Mouse (Mus musculus) kidney, postnatal 4 days (tissue): ENCODE data around the gene Lgals1.
A peak's percentile ranks its signal among the peaks of the same experiment; 100 is the strongest.

Source experiments
- DNase-seq, 2 experiments: peaks; one replicate each; pipeline ENCODE4 v3.0.0; 2021; ENCODE audit warnings: mixed read lengths in 2 of 2

Gene Lgals1

GRCm38 (mm10) chr15:78912040-78912439 is 14.5 kb upstream of the Lgals1 start:
- DNase-seq: peak; percentile 68 to 76

DNA sequence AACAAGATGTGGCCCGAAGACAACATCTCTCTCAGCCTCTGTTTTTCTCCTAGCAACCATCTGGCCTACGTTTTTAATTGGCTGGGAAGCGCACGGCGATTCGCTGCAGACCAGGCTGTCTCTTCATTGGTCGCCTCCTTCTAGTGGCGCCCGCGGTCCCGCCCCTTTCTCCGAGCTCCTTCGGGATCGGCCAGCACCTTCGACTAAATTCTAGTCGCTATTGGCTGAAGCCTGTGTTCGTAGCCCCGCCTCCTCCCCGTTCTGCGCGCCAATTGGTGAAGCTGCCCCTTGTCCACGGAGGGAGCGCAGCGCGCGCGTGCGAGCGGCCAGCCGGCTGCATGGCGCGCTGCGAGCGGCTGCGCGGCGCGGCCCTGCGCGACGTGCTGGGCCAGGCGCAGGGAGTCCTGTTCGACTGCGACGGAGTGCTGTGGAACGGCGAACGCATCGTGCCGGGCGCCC is 12.9 kb upstream of the Lgals1 start, which contains the start of gene Pdxp:
Gene Pdxp, plus strand, starts transcription at position 288 of the 459 bp plus-strand sequence.
- DNase-seq: peak; percentile 97 to 99

- DNase-seq: peak in 1 of 2 experiments; percentile 53
Measured at GRCm38 (mm10) chr15:78914091-78914822, 12.3 kb upstream of the Lgals1 start.

DNA sequence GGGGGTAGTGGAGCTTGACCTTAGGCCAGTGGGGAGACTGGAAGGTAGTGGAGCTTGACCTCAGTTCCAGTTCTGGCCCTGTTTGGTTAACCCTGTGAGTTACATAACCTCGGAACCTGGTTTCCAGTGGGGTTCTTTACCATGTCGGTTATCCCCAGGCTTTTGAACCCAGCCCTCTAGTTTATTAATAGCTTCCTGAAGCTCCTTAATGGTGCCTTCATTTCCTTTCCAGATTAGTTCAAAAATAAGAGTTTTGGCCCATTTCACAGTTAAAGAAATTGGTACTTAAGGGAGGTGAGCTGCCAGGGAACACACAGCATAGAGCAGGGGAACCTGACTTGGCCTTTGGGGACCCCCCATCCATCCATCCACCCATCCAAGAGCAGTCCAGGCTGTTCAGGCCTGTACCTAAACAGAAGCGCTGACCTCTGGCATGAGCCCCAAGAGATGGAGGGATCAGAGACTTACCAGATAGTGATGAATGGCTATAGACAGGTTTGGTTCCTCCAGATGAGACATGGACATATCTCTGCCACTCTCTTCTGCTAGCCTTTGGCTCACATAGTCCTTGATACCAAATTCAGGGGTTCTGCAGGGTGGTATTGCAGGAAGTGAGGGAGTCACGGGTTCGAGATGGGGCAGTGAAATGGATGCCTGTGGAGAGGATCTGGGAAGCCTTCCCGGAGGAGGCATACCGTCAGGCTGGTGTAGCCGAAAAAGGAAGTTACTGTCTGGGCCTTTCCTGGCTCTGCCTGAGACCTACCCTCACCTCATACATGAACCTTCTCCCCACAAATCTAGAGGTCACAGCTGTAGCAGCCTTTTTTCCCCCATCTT is 11.5 kb upstream of the Lgals1 start:
- DNase-seq: no peak

DNA sequence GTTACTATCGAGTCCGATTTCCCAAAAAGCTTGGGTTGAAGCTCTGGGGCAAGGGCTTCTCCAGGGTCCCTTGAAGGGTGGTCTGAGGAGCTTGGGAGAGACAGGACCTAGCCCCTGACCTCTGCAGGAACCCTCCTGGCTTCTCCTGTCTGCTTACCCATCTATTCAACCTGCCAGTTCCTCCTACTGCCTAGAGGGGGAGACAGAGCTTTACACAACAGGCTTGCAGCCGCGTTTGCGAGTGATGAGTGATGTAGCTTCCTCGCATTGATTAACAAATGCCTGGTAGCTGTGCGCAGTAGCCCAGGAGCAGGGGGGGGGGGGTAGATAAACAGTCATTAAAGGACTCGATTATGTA is 10.9 kb upstream of the Lgals1 start:
- peak; percentile 70 to 83 for DNase-seq

DNA sequence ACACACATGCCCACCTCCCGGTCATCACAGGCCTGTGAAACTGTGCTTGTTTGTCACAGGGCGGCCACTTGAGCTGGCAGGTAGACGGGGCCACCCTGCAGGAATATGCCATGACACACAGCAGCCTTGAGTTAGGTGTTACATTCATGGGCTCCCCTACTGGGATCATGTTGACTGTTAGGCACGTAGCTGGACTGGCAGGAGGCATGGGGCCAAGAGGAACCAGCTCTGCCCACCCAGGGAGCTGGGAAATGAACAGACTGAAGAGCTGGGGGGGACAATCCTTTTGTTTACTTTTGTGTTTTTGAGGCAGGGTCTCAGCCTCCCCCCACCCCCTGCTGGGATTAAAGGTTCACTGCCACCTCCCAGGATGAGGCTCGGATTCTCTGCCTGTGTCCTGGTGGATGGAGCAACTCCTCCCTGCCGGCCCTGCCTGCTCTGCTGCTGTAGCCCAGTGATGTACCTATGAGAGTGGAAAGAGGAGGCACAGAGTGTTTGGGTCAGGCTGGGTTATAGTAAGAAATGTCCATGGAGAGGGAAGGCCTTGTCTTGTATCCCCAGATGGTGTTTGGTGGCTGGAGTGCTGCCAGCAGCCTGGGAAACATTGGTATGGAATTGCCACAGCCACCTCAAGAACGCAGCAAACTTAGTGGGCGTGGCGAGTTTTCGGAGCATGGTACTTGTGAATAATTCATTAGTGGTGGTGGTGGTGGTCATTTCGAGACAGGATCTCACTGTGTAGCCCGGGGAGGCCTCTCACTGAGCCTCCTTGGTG is 10.3 kb upstream of the Lgals1 start:
- DNase-seq: peak; percentile 40 to 56

GRCm38 (mm10) chr15:78918126-78918525 is 8.4 kb upstream of the Lgals1 start:
- DNase-seq: peak; percentile 27 to 30

GRCm38 (mm10) chr15:78919914-78920313 is 6.6 kb upstream of the Lgals1 start:
- DNase-seq: no peak

- DNase-seq: no peak
Measured at GRCm38 (mm10) chr15:78922700-78923099, 3.8 kb upstream of the Lgals1 start.

GRCm38 (mm10) chr15:78923585-78923984 is 2.9 kb upstream of the Lgals1 start:
- DNase-seq: no peak

- peak; percentile 37 to 48 for DNase-seq
Measured at GRCm38 (mm10) chr15:78925129-78925528, 1.4 kb upstream of the Lgals1 start.

- peak; percentile 57 to 71 for DNase-seq
Measured at GRCm38 (mm10) chr15:78927021-78927787, 679 bp downstream of the Lgals1 start.

DNA sequence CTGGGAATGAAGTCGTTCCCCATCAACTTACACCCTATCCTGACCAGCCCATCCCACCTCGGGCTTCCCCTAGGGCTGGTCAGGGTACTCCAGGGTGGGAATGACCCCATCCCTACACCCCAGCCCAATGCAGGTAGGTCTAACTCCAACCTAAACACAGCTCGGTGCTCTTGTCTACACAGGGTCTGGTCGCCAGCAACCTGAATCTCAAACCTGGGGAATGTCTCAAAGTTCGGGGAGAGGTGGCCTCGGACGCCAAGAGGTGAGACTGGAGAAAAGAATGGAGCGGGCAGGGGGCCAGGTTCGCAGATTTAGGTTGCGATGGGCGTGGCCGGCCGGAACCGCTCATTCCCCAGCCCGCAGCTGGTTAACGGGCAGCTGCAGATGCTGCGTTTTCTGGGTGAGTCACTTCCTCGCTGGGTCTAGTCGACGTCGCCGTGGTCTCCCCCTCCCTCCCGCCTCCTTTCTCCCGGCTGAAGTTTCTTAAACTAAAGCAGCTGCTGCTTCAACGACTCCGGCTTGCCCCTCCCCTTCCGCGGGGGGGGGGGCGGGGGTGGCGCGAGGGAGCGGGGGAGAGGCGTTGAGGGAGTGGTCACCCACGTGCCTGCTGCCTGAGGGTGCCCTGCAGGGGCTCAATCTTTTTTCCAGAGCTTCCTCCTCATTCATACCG is 1.4 kb downstream of the Lgals1 start:
- DNase-seq: peak; percentile 84 to 91

GRCm38 (mm10) chr15:78928539-78928938 is 2.0 kb downstream of the Lgals1 start:
- no peak for DNase-seq

DNA sequence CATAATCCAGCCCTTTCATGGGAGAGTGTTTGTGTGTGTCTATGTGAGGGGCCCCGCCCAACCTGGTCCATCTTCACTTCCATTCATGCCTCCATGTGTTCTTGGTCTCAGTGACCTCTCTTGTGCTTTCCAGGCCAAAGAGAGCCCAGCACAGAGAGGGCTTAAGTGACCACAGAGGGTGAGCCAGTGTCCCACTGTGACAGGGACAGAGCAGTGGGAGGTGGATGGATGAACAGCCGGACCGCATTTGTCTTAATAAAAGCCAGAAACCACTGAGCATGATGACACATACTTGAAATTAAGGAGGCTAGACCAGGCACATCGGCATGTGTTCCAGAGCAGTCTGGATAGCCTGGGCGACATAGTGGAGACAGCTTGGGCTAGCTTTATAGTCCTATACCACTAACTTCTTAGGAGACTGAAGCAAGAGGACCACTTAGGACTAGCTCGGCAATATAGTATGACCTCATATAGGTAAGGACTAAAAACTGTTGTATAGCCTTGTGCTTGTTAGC is 3.7 kb downstream of the Lgals1 start:
- DNase-seq: no peak

DNA sequence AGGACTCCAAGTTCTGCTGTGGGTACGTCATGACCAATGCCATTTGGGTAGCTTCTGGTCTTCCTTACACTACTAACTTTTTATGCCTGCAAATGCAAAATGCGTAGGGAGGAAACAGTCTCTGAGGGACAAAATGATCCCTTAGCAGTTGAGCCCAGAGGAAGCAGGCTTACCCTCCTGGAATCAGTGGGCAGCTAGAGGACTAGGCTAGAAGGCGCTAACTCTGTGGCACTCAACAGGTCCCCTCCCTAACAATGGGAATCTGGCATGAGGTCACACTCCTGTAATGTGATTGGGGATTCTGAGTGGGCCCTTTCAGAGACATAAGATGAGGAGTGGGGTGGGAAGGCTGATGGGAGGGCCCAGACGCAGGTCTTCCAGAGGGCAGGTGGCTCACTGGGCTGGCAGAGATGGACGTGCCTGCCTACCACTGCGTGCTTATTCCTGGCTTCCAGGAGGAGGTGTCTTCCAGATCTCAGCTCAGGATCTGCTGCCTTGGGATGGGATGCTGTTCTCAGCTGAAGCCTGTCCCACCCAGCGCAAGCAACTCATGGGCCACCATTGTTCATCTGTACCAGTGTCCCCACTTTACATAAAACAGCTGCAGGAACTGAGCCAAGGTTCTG is 4.4 kb downstream of the Lgals1 start:
- DNase-seq: no peak

- peak; percentile 62 to 74 for DNase-seq
Measured at GRCm38 (mm10) chr15:78931577-78931976, 5.1 kb downstream of the Lgals1 start.

GRCm38 (mm10) chr15:78934784-78935320 is 8.3 kb downstream of the Lgals1 start, which contains the start of gene Nol12:
Nol12 (plus strand) TSS chr15:78934933.
- DNase-seq: peak; percentile 83 to 89

DNA sequence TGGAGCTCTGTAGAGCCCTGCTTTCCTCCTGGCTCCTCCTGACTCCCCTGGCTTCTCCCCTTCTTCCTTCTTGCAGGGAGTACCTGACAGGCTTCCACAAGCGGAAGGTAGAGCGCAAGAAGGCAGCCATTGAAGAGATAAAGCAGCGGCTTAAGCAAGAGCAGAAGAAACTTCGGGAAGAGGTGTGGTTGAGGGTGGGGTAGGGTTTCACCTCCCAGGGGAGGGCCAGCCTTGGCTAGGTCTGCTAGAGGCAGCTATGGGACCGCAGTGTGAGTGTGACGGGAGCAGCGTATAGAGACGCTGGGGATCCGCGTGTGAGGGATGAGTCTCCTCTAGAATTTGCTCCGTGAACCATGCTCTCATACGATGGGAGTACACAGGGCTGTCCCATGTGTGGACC is 9.9 kb downstream of the Lgals1 start:
- no peak for DNase-seq

GRCm38 (mm10) chr15:78937311-78937710 is 10.8 kb downstream of the Lgals1 start:
- DNase-seq: no peak

GRCm38 (mm10) chr15:78937963-78938362 is 11.4 kb downstream of the Lgals1 start:
- DNase-seq: no peak
